Mouse (Mus musculus): ENCODE measurements around the gene Gng12.

DNA sequence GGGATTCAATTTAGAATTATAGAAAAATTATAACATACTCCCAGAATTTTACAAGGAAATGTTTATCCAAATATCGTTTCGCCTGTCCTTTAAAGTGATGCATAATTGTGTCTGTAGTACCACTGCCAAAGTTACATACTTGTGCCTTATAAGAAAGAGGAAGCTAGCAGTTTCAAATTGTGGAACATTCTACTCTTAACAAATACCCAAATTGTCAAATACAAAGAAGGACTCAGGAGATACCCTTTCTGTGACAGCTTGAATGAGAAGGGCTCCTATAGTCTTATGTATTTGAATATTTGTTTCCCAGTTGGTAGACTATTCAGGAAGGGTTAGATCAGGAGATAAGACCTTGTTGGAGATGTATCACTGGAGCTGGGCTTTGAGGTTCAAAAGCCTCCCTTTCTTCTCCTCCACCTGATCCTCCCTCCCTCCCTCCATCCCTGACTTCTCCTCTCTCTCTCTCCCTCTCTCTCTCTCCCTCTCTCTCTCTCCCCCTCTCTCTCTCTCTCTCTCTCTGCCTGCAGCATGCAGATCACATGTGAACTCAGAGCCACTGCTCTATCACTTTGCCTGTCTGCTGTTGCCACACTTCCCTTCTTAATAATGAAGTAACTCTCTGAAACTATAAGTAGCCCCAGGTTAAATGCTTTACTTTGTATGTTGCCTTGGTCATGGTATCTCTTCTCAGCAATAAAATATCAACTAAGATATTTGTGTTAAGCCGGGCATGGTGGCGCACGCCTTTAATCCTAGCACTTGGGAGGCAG, 62.5 kb downstream of the Gng12 start:
- TF ChIP-seq CTCF (IDR thresholded peaks at IDR 0.05) = no peak
- no peak for TF ChIP-seq EP300 (IDR thresholded peaks at IDR 0.05)
